Mouse (Mus musculus) kidney, adult 2 months (tissue): ENCODE measurements at regions not wholly inside any gene's neighbourhood (a gene's known extent, or its start where the extent isn't known, plus 50 kb on each side); places are given as distances from the start of the nearest gene placed in this dataset.

Experiments
- DNase-seq: peaks from one replicate; pipeline ENCODE4 v3.0.0; 2021
- H3K27ac ChIP-seq: fragments of 200-500 bp; 2 replicates; pipeline ENCODE4 v1.5.1; 2012; ENCODE audit warnings: low read depth, low read length, control low read depth, inconsistent platforms; ENCODE audit not compliant: insufficient read depth
- H3K27me3 ChIP-seq: fragments of 200-500 bp; replicated peaks from 2 replicates; pipeline ENCODE4 v1.6.1; 2012; ENCODE audit warnings: mild to moderate bottlenecking, moderate library complexity, low read length, inconsistent platforms; ENCODE audit not compliant: control insufficient read depth, insufficient read depth
- H3K36me3 ChIP-seq: fragments of 200-500 bp; 2 replicates; pipeline ENCODE4 v1.6.1; 2012; ENCODE audit warnings: mild to moderate bottlenecking, moderate library complexity, low read length, inconsistent platforms; ENCODE audit not compliant: control insufficient read depth, insufficient read depth
- H3K4me1 ChIP-seq: fragments of 200-500 bp; 2 replicates; pipeline ENCODE4 v1.6.1; 2011; ENCODE audit warnings: low read length; ENCODE audit not compliant: control insufficient read depth, insufficient read depth
- H3K4me3 ChIP-seq: fragments of 200-500 bp; 2 replicates; pipeline ENCODE4 v1.5.1; 2011; ENCODE audit warnings: mild to moderate bottlenecking, low read depth, low read length, control low read depth; ENCODE audit not compliant: insufficient read depth
- CTCF ChIP-seq: fragments of 200-500 bp; conservative IDR thresholded peaks from 2 replicates; pipeline ENCODE4 v1.5.1; 2011; ENCODE audit warnings: low read depth, mild to moderate bottlenecking, control low read depth, low read length, moderate library complexity, mixed read lengths; ENCODE audit not compliant: insufficient read depth, insufficient read length
- POLR2A ChIP-seq: fragments of 200-500 bp; IDR thresholded peaks from one replicate; pipeline ENCODE4 v1.6.1; 2011; ENCODE audit warnings: low read depth, low read length, control low read depth
- WGBS: fragments of 180-500 bp; shearing (Covaris S2); methylation state at CpG from one replicate; pipeline ENCODE4 v1.1.7; 2018; 5-methylcytosine and 5-hydroxymethylcytosine counted together

GRCm38 (mm10) chr1:105178773-105179172 lies 177.7 kb downstream of the Rnf152 start:
- 26% methylated on average over 6 of the region's 6 CpGs for WGBS
- peaks cover 30% of the 10 kb centered on the region for H3K4me1 ChIP-seq
- no peak for TF ChIP-seq POLR2A
- TF ChIP-seq CTCF: no peak
- peak; percentile 78 for DNase-seq
- H3K36me3 ChIP-seq: no peaks in the 10 kb centered on the region
- peak overlapping the region; percentile 94 for H3K27ac ChIP-seq
- H3K4me3 ChIP-seq: peak overlapping the region; percentile 18; the same call in 1 of the 2 replicates
- H3K27me3 ChIP-seq: no peaks in the 10 kb centered on the region

GRCm38 (mm10) chr1:105177938-105178337 lies 178.6 kb downstream of the Rnf152 start:
- Histone ChIP-seq H3K27me3 (no peaks in the 10 kb centered on the region), H3K27ac (peak overlapping the region; percentile 94)
- WGBS: 50% methylated on average over 2 of the region's 2 CpGs

GRCm38 (mm10) chr1:105177015-105177762 lies 179.3 kb downstream of the Rnf152 start:
- H3K27me3 ChIP-seq: no peaks in the 10 kb centered on the region
- 63% methylated on average over 10 of the region's 10 CpGs for WGBS
- TF ChIP-seq POLR2A (no peak), CTCF (no peak)
- H3K4me1 ChIP-seq: peaks cover 30% of the 10 kb centered on the region
- peak; percentile 53 for DNase-seq
- H3K36me3 ChIP-seq: no peaks in the 10 kb centered on the region
- no peak overlapping the region for H3K4me3 ChIP-seq
- H3K27ac ChIP-seq: peak overlapping the region; percentile 71

More at GRCm38 (mm10) chr1:105177938-105178337, 178.6 kb downstream of the Rnf152 start:
- TF ChIP-seq POLR2A (no peak), CTCF (no peak)
- no peak for DNase-seq
- Histone ChIP-seq H3K4me1 (peaks cover 30% of the 10 kb centered on the region), H3K4me3 (no peak overlapping the region), H3K36me3 (no peaks in the 10 kb centered on the region)

GRCm38 (mm10) chr1:105170979-105171378 lies 185.5 kb downstream of the Rnf152 start:
- Histone ChIP-seq H3K4me1 (peaks cover 4% of the 10 kb centered on the region; the same call in 1 of the 2 replicates), H3K27me3 (no peaks in the 10 kb centered on the region), H3K4me3 (no peak overlapping the region), H3K27ac (no peak overlapping the region), H3K36me3 (no peaks in the 10 kb centered on the region)
- DNase-seq: no peak
- TF ChIP-seq CTCF (no peak), POLR2A (no peak)
- 83% methylated on average over 1 of the region's 1 CpGs for WGBS

- DNase-seq: no peak
- 85% methylated on average over 4 of the region's 4 CpGs for WGBS
- H3K27ac ChIP-seq: peak overlapping the region; percentile 28; the same call in 1 of the 2 replicates
These were observed 186.4 kb downstream of the Rnf152 start for GRCm38 (mm10) chr1:105170114-105170506.

GRCm38 (mm10) chr1:105169455-105170113 lies 186.9 kb downstream of the Rnf152 start:
- no peak for DNase-seq
- WGBS: 90% methylated on average over 1 of the region's 1 CpGs
- Histone ChIP-seq H3K27ac (peak overlapping the region; percentile 66; the same call in 1 of the 2 replicates), H3K4me1 (peaks cover 4% of the 10 kb centered on the region; the same call in 1 of the 2 replicates), H3K4me3 (no peak overlapping the region), H3K27me3 (no peaks in the 10 kb centered on the region), H3K36me3 (no peaks in the 10 kb centered on the region)
- TF ChIP-seq CTCF (no peak), POLR2A (no peak)

More at GRCm38 (mm10) chr1:105170114-105170506, 186.4 kb downstream of the Rnf152 start:
- no peak for TF ChIP-seq CTCF
- no peak for TF ChIP-seq POLR2A
- Histone ChIP-seq H3K4me1 (peaks cover 4% of the 10 kb centered on the region; the same call in 1 of the 2 replicates), H3K27me3 (no peaks in the 10 kb centered on the region), H3K4me3 (no peak overlapping the region), H3K36me3 (no peaks in the 10 kb centered on the region)

GRCm38 (mm10) chr1:105168808-105169207 lies 187.7 kb downstream of the Rnf152 start:
- 77% methylated on average over 1 of the region's 1 CpGs for WGBS
- TF ChIP-seq CTCF (no peak), POLR2A (no peak)
- no peaks in the 10 kb centered on the region for H3K36me3 ChIP-seq
- H3K4me3 ChIP-seq: no peak overlapping the region
- DNase-seq: no peak
- peaks cover 4% of the 10 kb centered on the region; the same call in 1 of the 2 replicates for H3K4me1 ChIP-seq
- no peak overlapping the region for H3K27ac ChIP-seq
- H3K27me3 ChIP-seq: no peaks in the 10 kb centered on the region
